Mouse (Mus musculus): ENCODE results near the gene Pkig.

Pkig gene

GRCm38 (mm10) chr2:163756723-163757122 lies 98.5 kb downstream of the Pkig start:
- DNase-seq (ENCODE audit: low spot score in 2 of 2) = no peak

GRCm38 (mm10) chr2:163758146-163758545 lies 100.0 kb downstream of the Pkig start:
- no peak for DNase-seq (ENCODE audit: low spot score in 2 of 2)

GRCm38 (mm10) chr2:163760589-163760988 lies 102.4 kb downstream of the Pkig start:
- no peak for DNase-seq (ENCODE audit: low spot score in 2 of 2)

GRCm38 (mm10) chr2:163761402-163761801 lies 103.2 kb downstream of the Pkig start:
- no peak for DNase-seq (ENCODE audit: low spot score in 2 of 2)

- DNase-seq (ENCODE audit: low spot score in 2 of 2) = no peak
Observed at GRCm38 (mm10) chr2:163766261-163766660, 108.1 kb downstream of the Pkig start.

GRCm38 (mm10) chr2:163766890-163767289 lies 108.7 kb downstream of the Pkig start:
- no peak for DNase-seq (ENCODE audit: low spot score in 2 of 2)

- no peak for DNase-seq (ENCODE audit: low spot score in 2 of 2)
Observed at GRCm38 (mm10) chr2:163770731-163771130, 112.5 kb downstream of the Pkig start.
